8 mouse cellular contexts compared by ENCODE assay signal in the genomic region with DNA sequence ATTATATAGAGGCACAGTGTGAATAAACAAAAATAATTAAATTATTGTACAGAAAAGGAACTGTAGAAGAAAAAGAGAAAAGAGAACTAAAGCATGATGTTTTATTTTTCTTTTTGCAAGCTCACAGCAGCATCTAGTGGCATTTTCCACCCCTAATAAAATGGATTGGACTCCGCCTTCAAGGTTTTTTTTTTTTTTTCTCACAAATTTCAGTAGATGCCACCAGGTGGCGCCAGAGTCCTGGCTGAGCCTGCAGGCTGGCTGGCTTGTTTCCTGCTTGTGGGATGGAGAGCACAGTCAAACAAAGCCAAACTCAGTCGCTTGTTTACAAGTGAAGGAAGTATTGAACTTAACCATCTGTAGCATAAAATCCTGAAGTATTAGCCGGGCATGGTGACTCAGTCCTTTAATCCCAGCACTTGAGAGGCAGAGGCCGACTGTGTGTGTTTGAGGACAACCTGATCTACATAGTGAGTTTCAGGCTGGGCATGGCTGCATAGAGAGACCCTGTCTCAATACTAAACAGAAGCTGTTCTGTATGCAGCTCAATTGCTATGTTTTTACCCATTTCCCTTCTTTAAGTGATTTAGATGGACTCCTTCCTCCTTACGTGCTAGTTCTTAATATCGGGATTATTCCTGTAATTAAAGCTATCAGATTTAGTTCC.
A peak's percentile ranks its signal among the peaks of the same experiment; 100 is the strongest.
DNase-seq lines count a peak whose midpoint lies in the region; ATAC-seq lines count a peak whose summit lies in the region.

No protein-coding gene starts in this region.

- H3K4me1 ChIP-seq in intestine, embryonic 15.5 days (replicated peaks): no peaks in the 10 kb centered on the region
- H3K4me1 ChIP-seq in midbrain, embryonic 15.5 days: no peaks in the 10 kb centered on the region

- H3K9me3 ChIP-seq in intestine, embryonic 15.5 days: no peaks in the 10 kb centered on the region
- H3K9me3 ChIP-seq in midbrain, embryonic 15.5 days: no peaks in the 10 kb centered on the region

- ATAC-seq in intestine, embryonic 15.5 days: peak; percentile 81
- peak; percentile 90 for ATAC-seq in midbrain, embryonic 15.5 days (replicated peaks)

- H3K27ac ChIP-seq in intestine, embryonic 15.5 days: no peak overlapping the region
- no peak overlapping the region for H3K27ac ChIP-seq in midbrain, embryonic 15.5 days

- DNase-seq in 3134 (ENCODE audit: extremely low read depth, insufficient read length, low spot score): peak; percentile 60
- peak; percentile 83 for DNase-seq in adrenal gland, adult 2 months
- peak; percentile 75 for DNase-seq in embryo, embryonic 11.5 days (ENCODE audit: low read depth, low spot score)
- DNase-seq in gastrocnemius, postnatal 4 days (ENCODE audit: low spot score in 2 of 2): peak; percentile 72 to 85
- peak; percentile 73 to 79 for DNase-seq in left cerebral cortex, postnatal 36 days (ENCODE audit: low spot score in 2 of 2)
- peak; percentile 39 to 73 for DNase-seq in spleen, postnatal 10 days (ENCODE audit: low spot score in 2 of 2)

- intact Hi-C loops in left cerebral cortex, postnatal 36 days (cut with DNase I): loop anchor here (1.0 to 5.0 kb wide), 5 partner anchors 41 to 1518 kb away; a partner anchor contains a TSS

- H3K36me3 ChIP-seq in intestine, embryonic 15.5 days: no peaks in the 10 kb centered on the region
- H3K36me3 ChIP-seq in midbrain, embryonic 15.5 days (replicated peaks): no peaks in the 10 kb centered on the region

- no peaks in the 10 kb centered on the region for H3K27me3 ChIP-seq in intestine, embryonic 15.5 days (replicated peaks)
- no peaks in the 10 kb centered on the region for H3K27me3 ChIP-seq in midbrain, embryonic 15.5 days (replicated peaks)

- H3K4me2 ChIP-seq in intestine, embryonic 15.5 days (replicated peaks): no peak overlapping the region
- H3K4me2 ChIP-seq in midbrain, embryonic 15.5 days: peak overlapping the region; percentile 28; the same call in 1 of the 2 replicates

- H3K9ac ChIP-seq in intestine, embryonic 15.5 days: no peak overlapping the region
- no peak overlapping the region for H3K9ac ChIP-seq in midbrain, embryonic 15.5 days

- H3K4me3 ChIP-seq in intestine, embryonic 15.5 days (replicated peaks): no peak overlapping the region
- no peak overlapping the region for H3K4me3 ChIP-seq in midbrain, embryonic 15.5 days

- 22% methylated on average over 7 of the region's 7 CpGs for WGBS in intestine, embryonic 15.5 days
- 22% methylated on average over 7 of the region's 7 CpGs for WGBS in midbrain, embryonic 15.5 days
